Mouse (Mus musculus) G1E (cell line): ENCODE measurements at regions not wholly inside any gene's neighbourhood (a gene's known extent, or its start where the extent isn't known, plus 50 kb on each side); places are given as distances from the start of the nearest gene placed in this dataset.

Experiments
- ATAC-seq: 2 replicates; pipeline ENCODE4 v1.8.0; 2016; ENCODE audit warnings: mild to moderate bottlenecking; ENCODE audit not compliant: insufficient number of reproducible peaks, poor library complexity, low FRiP score, severe bottlenecking; ENCODE audit errors: extremely low read depth
- DNase-seq: peaks from one replicate; pipeline ENCODE4 v3.0.0; 2012; ENCODE audit warnings: low spot score
- H3K27me3 ChIP-seq: 2 replicates; pipeline ENCODE4 v1.6.1; 2012; ENCODE audit warnings: mild to moderate bottlenecking, low read length, inconsistent platforms; ENCODE audit not compliant: insufficient read depth
- H3K36me3 ChIP-seq: replicated peaks from 2 replicates; pipeline ENCODE3; 2012; ENCODE audit warnings: mild to moderate bottlenecking, inconsistent platforms
- H3K4me1 ChIP-seq: 2 replicates; pipeline ENCODE4 v1.6.1; 2012; ENCODE audit warnings: low read depth, low read length, inconsistent platforms, mixed read lengths; ENCODE audit not compliant: insufficient read depth
- H3K4me3 ChIP-seq: 2 replicates; pipeline ENCODE4 v1.5.1; 2012; ENCODE audit warnings: low read depth, mild to moderate bottlenecking, inconsistent platforms, low read length, moderate library complexity, mixed read lengths
- H3K9me3 ChIP-seq: replicated peaks from 2 replicates; pipeline ENCODE4 v1.6.1; 2012; ENCODE audit warnings: inconsistent platforms
- CTCF ChIP-seq: IDR thresholded peaks from 2 replicates; pipeline ENCODE4 v1.5.1; 2012; ENCODE audit warnings: low read depth, low read length, inconsistent platforms, mixed read lengths
- GATA1 ChIP-seq: IDR thresholded peaks from 2 replicates; pipeline ENCODE4 v1.6.1; 2012; ENCODE audit warnings: borderline replicate concordance, low read length, inconsistent platforms, mixed read lengths
- GATA2 ChIP-seq: IDR thresholded peaks from 2 replicates; pipeline ENCODE4 v1.6.1; 2012; ENCODE audit warnings: low read depth, low read length, inconsistent platforms, borderline replicate concordance
- POLR2AphosphoS5 ChIP-seq: IDR thresholded peaks from 2 replicates; pipeline ENCODE4 v1.6.1; 2012; ENCODE audit warnings: low read depth, low read length, inconsistent platforms; ENCODE audit not compliant: insufficient replicate concordance
- TAL1 ChIP-seq: conservative IDR thresholded peaks from 2 replicates; pipeline ENCODE4 v1.6.1; 2012; ENCODE audit warnings: low read depth, low read length, inconsistent platforms, mixed read lengths

DNA sequence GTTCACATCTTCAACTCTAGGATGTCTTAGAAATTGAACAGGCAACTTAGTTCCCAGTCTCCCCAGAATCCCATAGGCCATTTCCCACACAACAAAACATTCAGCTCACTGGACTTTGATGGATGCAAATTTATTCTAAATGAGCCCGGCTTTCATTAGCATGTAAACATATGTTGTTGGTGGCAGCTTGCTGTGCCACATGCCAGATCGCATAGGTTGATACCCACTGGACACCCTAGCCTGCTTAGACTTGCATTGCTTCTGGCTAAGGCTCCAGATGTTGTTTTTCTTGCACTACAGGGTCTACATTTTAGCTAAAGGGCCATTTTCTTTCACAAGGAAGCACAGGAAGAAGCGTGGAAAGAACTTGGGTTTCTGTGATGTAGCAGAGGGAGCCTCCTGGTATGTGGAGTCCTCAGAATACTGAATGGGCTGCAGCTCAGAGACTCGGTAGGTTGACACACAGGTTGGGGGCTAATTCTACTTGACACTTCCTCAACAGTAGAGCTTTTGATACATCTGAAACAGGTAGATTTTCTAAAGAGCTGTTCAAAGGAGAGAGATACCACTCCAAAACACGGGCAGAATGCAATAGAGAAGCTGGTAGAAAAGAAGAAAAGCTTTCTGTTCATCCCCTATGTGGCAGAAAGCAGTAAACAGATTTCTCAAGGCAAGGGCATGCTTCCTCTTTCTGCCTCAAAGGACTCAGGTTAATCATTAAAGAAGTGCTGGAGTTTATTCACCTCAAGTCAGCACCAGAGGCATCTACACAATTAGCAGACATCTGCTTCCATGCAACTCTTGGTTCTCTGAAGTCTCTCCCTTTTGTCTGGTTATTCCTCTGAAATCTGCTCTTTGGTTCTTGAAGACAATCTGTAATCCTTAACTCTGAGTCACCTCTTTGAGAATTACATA, 153.9 kb upstream of the Pfkp start:
- Histone ChIP-seq H3K36me3 (no peaks in the 10 kb centered on the region), H3K27me3 (peaks cover 7% of the 10 kb centered on the region), H3K4me3 (no peak overlapping the region), H3K9me3 (no peaks in the 10 kb centered on the region), H3K4me1 (no peaks in the 10 kb centered on the region)
- TF ChIP-seq GATA1 (no peak), POLR2AphosphoS5 (no peak), CTCF (no peak), TAL1 (no peak), GATA2 (no peak)
- no peak for DNase-seq
- ATAC-seq, result no peak

DNA sequence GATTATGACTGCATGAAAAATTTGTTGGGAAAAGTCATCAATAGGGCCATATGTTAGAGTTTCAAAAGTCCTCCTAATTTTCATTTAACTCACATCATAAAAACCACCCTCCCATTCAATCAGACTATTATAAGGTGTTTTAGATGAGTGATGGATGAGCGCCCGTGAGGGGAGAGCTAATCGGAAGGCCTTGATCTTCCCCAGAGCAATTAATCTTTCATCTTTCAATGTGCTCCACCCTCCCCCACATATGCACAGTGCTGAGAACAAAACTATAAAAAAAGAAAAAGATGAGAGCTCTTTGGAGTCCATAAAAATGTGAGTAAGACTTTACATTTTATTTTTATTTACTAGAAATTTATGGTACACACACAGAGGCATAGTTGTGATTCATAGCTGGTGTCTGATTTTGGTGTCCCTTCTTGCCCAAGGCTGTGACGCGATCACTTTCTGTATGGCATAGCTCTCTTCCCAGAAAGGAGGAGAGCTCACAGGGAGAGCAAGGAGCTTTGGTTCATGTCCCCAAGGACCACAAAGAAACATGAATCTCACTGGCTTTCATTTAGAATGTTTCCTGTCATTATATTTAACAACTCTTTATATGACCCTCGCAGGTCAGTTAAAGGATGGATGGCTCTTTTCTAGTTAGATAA, 119.5 kb upstream of the Pfkp start:
- no peak for ATAC-seq
- H3K4me3 ChIP-seq, result no peak overlapping the region
- no peak for TF ChIP-seq CTCF
- no peak for TF ChIP-seq TAL1
- TF ChIP-seq GATA1, result no peak
- no peak for TF ChIP-seq GATA2
- no peak for TF ChIP-seq POLR2AphosphoS5
- no peaks in the 10 kb centered on the region for H3K36me3 ChIP-seq
- H3K27me3 ChIP-seq, result peaks cover 5% of the 10 kb centered on the region
- no peaks in the 10 kb centered on the region for H3K4me1 ChIP-seq
- no peaks in the 10 kb centered on the region for H3K9me3 ChIP-seq
- DNase-seq, result no peak

DNA sequence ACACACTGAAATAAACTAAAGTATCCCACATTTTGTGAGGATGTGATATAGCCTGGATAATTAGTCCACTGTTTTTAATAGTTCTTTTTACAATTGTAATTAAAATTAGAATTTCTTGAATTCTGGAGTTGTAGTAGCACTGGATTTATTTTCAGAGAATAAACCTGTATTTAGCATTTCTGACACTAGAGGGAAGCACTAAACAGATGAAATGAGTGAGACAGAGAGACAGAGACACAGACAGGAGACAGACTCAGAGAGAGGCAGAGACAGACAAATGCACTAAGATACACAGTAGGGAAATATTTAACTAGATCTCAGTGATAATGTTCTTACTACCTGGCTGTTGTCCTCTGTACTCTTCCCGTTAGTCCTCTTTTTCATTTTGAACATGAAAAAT, 108.6 kb upstream of the Pfkp start:
- Histone ChIP-seq H3K36me3 (no peaks in the 10 kb centered on the region), H3K4me3 (no peak overlapping the region), H3K9me3 (no peaks in the 10 kb centered on the region), H3K4me1 (no peaks in the 10 kb centered on the region), H3K27me3 (0 out of 2 replicates have a peak, but pooled peaks cover 4% of the 10 kb centered on the region)
- ATAC-seq, result no peak
- TF ChIP-seq CTCF, result no peak
- no peak for TF ChIP-seq POLR2AphosphoS5
- TF ChIP-seq GATA1, result no peak
- no peak for TF ChIP-seq TAL1
- TF ChIP-seq GATA2, result no peak
- no peak for DNase-seq

DNA sequence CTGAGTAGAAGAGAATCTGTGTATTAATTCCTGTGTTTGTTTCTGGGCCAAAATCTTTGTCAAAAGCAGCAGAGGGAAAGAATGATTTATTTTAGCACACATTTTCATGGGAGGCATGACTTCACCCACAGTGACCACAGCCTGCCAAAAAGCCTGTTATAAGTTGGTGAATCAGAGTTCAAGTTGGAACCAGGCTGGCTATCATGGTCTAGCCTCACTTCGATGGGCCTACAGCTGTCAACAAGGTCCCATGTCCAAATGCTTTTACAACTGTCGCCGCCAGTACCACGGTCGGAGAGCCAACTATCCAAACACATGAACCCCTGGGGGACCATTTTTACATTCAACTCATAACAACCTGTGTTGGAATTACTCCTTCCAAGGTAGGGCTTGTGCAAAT, 103.0 kb upstream of the Pfkp start:
- DNase-seq, result no peak
- Histone ChIP-seq H3K4me1 (no peaks in the 10 kb centered on the region), H3K9me3 (no peaks in the 10 kb centered on the region), H3K36me3 (no peaks in the 10 kb centered on the region), H3K27me3 (no peaks in the 10 kb centered on the region), H3K4me3 (no peak overlapping the region)
- ATAC-seq, result no peak
- TF ChIP-seq GATA1 (no peak), CTCF (no peak), TAL1 (no peak), POLR2AphosphoS5 (no peak), GATA2 (no peak)

DNA sequence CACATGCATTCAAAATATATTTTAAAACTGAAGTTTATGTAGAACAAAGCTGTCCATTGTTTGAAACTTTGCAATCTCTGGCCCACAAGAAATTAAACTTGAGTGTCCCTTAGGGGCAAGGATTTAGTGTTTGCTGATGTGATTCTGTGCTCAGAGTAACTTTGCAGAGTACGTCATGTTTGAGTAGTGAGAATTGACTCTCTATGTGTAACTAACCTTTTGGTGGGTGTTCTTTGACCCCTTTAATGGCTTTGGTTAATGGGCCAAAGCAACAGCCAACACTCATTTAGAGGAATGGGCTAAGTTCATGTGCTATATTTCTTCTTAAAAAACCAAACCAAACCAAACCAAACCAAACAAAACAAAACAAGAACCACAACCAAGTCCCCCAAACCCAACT, 102.6 kb upstream of the Pfkp start:
- no peak for DNase-seq
- no peak for ATAC-seq
- Histone ChIP-seq H3K36me3 (no peaks in the 10 kb centered on the region), H3K4me3 (no peak overlapping the region), H3K4me1 (no peaks in the 10 kb centered on the region), H3K27me3 (no peaks in the 10 kb centered on the region), H3K9me3 (no peaks in the 10 kb centered on the region)
- TF ChIP-seq GATA2 (no peak), GATA1 (no peak), CTCF (no peak), TAL1 (no peak), POLR2AphosphoS5 (no peak)

DNA sequence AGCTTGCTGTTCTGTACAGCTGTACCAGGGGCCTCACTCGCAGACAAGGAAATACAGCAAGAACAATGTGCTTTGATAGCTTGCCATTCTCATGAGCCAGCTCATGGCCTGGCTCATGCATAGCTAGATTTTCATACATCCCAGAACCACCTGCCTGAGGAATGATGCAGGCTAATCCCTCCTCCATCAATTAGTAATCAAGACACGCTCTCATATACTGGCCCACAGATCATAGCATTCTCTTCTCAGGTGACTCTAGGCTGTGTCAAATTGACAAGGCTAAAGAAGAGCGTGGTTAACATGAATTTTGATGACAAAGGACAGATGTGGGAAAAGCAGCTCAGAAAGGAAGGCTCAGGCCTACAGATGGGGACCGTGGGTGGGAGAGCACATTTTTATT, 93.3 kb upstream of the Pfkp start:
- H3K4me3 ChIP-seq, result no peak overlapping the region
- DNase-seq (no peak), ATAC-seq (no peak)
- no peaks in the 10 kb centered on the region for H3K9me3 ChIP-seq
- no peaks in the 10 kb centered on the region for H3K27me3 ChIP-seq
- TF ChIP-seq POLR2AphosphoS5, result no peak
- H3K4me1 ChIP-seq, result no peaks in the 10 kb centered on the region
- H3K36me3 ChIP-seq, result no peaks in the 10 kb centered on the region
